Mouse (Mus musculus) thymus, adult 2 months (tissue): ENCODE measurements at regions not wholly inside any gene's neighbourhood (a gene's known extent, or its start where the extent isn't known, plus 50 kb on each side); places are given as distances from the start of the nearest gene placed in this dataset.
"Not testable (repeated sequence)": the region's sequence is repeated elsewhere in the genome, so short reads cannot be mapped to it uniquely, and the experiment has no call there.

ENCODE experiments used
- DNase-seq: peaks from one replicate; pipeline ENCODE4 v3.0.0; 2021
- H3K27ac ChIP-seq: fragments of 200-500 bp; 2 replicates; pipeline ENCODE4 v1.5.1; 2012; ENCODE audit warnings: low read length, control low read depth; ENCODE audit not compliant: control insufficient read depth, insufficient read depth
- H3K27me3 ChIP-seq: fragments of 200-500 bp; 2 replicates; pipeline ENCODE4 v1.6.1; 2012; ENCODE audit warnings: mild to moderate bottlenecking, low read length, moderate library complexity, mixed read lengths; ENCODE audit not compliant: control insufficient read depth, insufficient read depth
- H3K36me3 ChIP-seq: fragments of 200-500 bp; 2 replicates; pipeline ENCODE4 v1.6.1; 2012; ENCODE audit warnings: mild to moderate bottlenecking, low read length, moderate library complexity; ENCODE audit not compliant: control insufficient read depth, insufficient read depth
- H3K4me1 ChIP-seq: fragments of 200-500 bp; replicated peaks from 2 replicates; pipeline ENCODE4 v1.6.1; 2012; ENCODE audit warnings: low read length; ENCODE audit not compliant: control insufficient read depth, insufficient read depth
- H3K4me3 ChIP-seq: fragments of 200-500 bp; 2 replicates; pipeline ENCODE4 v1.5.1; 2012; ENCODE audit warnings: mild to moderate bottlenecking, low read length, control low read depth, moderate library complexity; ENCODE audit not compliant: control insufficient read depth, insufficient read depth
- CTCF ChIP-seq: fragments of 200-500 bp; IDR thresholded peaks from 2 replicates; pipeline ENCODE4 v1.5.1; 2012; ENCODE audit warnings: mild to moderate bottlenecking, control low read depth, low read length, moderate library complexity, borderline replicate concordance; ENCODE audit not compliant: control insufficient read depth, poor library complexity, insufficient read depth; ENCODE audit errors: extremely low read depth
- POLR2A ChIP-seq: fragments of 200-500 bp; IDR thresholded peaks from 2 replicates; pipeline ENCODE4 v1.6.1; 2012; ENCODE audit warnings: mild to moderate bottlenecking, low read length, control low read depth, moderate library complexity; ENCODE audit not compliant: control insufficient read depth, poor library complexity, insufficient read depth; ENCODE audit errors: extremely low read depth
- WGBS: fragments of 180-500 bp; shearing (Covaris S2); methylation state at CpG from one replicate; pipeline ENCODE4 v1.1.7; 2018; 5-methylcytosine and 5-hydroxymethylcytosine counted together

DNA sequence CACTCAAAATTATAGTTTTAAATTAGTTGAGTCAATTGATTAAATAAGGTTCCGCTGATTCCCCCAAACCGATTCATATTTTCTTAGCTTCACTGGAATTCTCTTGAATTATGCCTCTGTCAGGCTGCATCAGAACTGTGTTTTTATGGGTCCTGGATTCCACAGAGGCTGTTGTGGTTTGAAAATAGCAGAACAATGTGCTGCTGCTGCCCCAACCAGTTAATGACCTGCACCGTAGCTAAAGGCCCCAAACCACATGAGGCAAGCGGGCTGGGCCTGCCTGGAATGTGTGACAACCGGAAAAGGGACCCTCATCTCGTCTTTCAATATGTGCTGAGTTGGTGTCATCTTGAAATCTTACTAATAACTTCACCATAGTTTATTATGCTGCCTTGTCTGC lies 111.2 kb downstream of the Rps12 start:
- H3K36me3 ChIP-seq, result no peaks in the 10 kb centered on the region
- no peak overlapping the region for H3K4me3 ChIP-seq
- 61% methylated on average over 6 of the region's 6 CpGs for WGBS
- no peaks in the 10 kb centered on the region for H3K4me1 ChIP-seq
- no peaks in the 10 kb centered on the region for H3K27me3 ChIP-seq
- no peak for TF ChIP-seq POLR2A
- no peak for TF ChIP-seq CTCF
- H3K27ac ChIP-seq, result no peak overlapping the region
- no peak for DNase-seq

DNA sequence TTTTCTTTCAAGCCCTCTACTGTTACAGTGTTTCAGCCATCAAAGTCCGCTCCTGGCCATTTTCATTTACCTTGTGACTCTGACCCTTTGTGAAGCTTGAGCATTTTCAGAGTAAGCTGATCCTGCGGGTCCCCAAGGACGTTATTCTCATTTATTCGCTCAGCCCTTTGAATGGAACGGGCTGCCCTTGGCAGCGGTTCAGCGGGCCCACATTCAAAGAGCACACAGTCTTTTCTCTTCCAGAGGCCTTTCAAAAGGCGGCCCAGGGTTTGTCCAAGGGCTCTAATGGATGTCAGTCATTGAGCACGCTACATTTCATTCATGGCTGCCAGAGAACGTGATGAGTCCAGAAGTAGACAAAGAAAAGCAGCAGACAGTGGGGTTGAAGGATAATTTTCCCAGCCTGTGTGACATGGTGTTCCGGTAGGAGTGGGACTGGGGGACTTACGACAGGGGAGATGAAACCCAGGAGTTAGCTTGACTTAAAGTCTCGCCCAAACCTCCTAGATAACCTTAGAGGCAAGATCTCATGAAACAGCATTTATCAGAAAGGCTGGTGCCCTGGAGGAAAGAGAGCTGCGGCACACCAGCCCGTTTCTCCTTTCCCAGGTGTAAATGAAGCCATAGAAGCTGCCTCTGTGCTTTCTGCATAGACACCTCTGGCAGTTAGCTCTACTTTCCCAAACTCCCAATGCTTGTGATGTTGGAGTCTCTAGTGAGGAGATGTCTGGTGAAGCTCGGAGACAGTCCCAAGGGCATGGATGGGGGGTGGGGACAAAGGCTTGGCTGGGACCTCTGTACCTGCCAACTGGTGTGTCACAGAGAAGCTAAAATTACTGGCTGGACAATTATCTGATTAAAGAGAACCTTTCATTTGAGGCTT lies 112.2 kb downstream of the Rps12 start:
- H3K4me3 ChIP-seq, result no peak overlapping the region
- WGBS, result 86% methylated on average over 16 of the region's 16 CpGs
- no peaks in the 10 kb centered on the region for H3K27me3 ChIP-seq
- H3K4me1 ChIP-seq, result no peaks in the 10 kb centered on the region
- H3K27ac ChIP-seq, result no peak overlapping the region
- TF ChIP-seq CTCF, result no peak
- TF ChIP-seq POLR2A, result no peak
- no peaks in the 10 kb centered on the region for H3K36me3 ChIP-seq
- no peak for DNase-seq

GRCm38 (mm10) chr10:23672296-23672695 lies 114.8 kb downstream of the Rps12 start:
- Histone ChIP-seq H3K27me3 (no peaks in the 10 kb centered on the region), H3K4me1 (no peaks in the 10 kb centered on the region), H3K27ac (no peak overlapping the region), H3K36me3 (no peaks in the 10 kb centered on the region), H3K4me3 (no peak overlapping the region)
- WGBS, result 90% methylated on average over 4 of the region's 4 CpGs
- no peak for DNase-seq
- TF ChIP-seq CTCF (no peak), POLR2A (no peak)

DNA sequence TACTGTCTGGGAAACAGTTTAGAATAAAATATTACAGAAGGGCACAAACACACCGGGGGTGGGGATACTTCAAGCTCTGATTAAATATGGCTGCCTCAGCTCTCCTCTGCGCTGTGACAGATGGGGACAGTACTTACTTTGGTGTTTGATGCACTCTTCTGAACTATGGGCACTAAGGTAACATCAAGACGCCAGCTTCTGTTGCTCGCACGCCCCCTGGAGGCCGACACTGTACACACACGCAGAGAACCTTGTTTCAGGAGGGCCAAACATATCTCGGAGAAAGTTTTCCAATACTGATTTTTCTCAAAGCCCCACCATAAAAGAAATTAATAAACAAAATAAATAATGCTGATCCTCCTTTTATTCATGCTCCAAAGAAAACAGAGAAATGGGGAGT lies 115.6 kb downstream of the Rps12 start:
- H3K4me3 ChIP-seq, result no peak overlapping the region
- no peak overlapping the region for H3K27ac ChIP-seq
- 36% methylated on average over 8 of the region's 8 CpGs for WGBS
- no peaks in the 10 kb centered on the region for H3K27me3 ChIP-seq
- TF ChIP-seq CTCF (no peak), POLR2A (no peak)
- no peaks in the 10 kb centered on the region for H3K4me1 ChIP-seq
- DNase-seq, result peak; percentile 19
- no peaks in the 10 kb centered on the region for H3K36me3 ChIP-seq

GRCm38 (mm10) chr10:23665916-23666315 lies 121.2 kb downstream of the Rps12 start:
- H3K4me1 ChIP-seq, H3K27ac ChIP-seq, DNase-seq, H3K36me3 ChIP-seq, H3K4me3 ChIP-seq, H3K27me3 ChIP-seq: not testable (repeated sequence)
- 94% methylated on average over 8 of the region's 8 CpGs for WGBS

- Histone ChIP-seq H3K4me1 (no peaks in the 10 kb centered on the region), H3K27me3 (no peaks in the 10 kb centered on the region), H3K4me3 (no peak overlapping the region), H3K27ac (no peak overlapping the region), H3K36me3 (no peaks in the 10 kb centered on the region)
- TF ChIP-seq CTCF, result no peak
- no peak for TF ChIP-seq POLR2A
- no peak for DNase-seq
- WGBS, result 91% methylated on average over 4 of the region's 4 CpGs
Measured at GRCm38 (mm10) chr10:23626201-23626600, 160.9 kb downstream of the Rps12 start.

DNA sequence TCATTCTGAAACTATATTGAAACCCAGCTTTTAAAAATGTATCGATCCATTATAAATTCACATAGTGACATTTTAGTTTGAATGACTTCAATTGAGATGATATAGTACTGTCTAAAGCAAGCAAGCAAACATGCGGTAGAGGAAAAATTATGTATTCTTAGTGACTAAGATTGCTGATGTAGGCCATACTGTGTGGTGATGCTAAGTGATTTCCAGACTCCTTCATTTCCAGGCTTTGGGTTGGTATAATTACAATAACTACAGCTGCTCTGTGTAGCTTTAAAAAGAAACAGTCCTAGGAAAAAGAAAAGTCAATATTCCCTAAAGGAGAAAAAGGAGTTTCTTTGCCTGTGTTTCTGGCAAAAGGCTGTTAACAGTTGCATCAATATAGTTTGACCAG lies 175.0 kb downstream of the Rps12 start:
- H3K36me3 ChIP-seq, result no peaks in the 10 kb centered on the region
- TF ChIP-seq CTCF, result no peak
- TF ChIP-seq POLR2A, result no peak

More for the DNA sequence above, 175.0 kb downstream of the Rps12 start:
- no peak overlapping the region for H3K4me3 ChIP-seq
- no peaks in the 10 kb centered on the region for H3K4me1 ChIP-seq
- no peak overlapping the region for H3K27ac ChIP-seq
- no peaks in the 10 kb centered on the region for H3K27me3 ChIP-seq
- no peak for DNase-seq
- 98% methylated on average over 2 of the region's 2 CpGs for WGBS
